Mouse (Mus musculus): ENCODE results near the gene Nav3. TPM values are rescaled to one million over a fixed set of nuclear protein-coding genes. Genes with fewer than 3 reads are reported as not detected.

Gene Nav3
- polyA plus RNA-seq, 1 experiment from 2014 or later = 29.5 TPM

- Histone ChIP-seq H3K9me3 (no peaks in the 10 kb centered on the region), H3K4me3 (no peak overlapping the region), H3K4me2 (replicated peaks) (no peak overlapping the region), H3K36me3 (no peaks in the 10 kb centered on the region), H3K4me1 (0 out of 2 replicates have a peak, but pooled peaks cover 6% of the 10 kb centered on the region), H3K27ac (replicated peaks) (no peak overlapping the region), H3K27me3 (no peaks in the 10 kb centered on the region), H3K9ac (replicated peaks) (no peak overlapping the region)
- ATAC-seq (replicated peaks) = no peak
- WGBS = 70% methylated on average over 1 of the region's 1 CpGs
These were observed 185.4 kb downstream of the Nav3 start for GRCm38 (mm10) chr10:110270561-110270960.

DNA sequence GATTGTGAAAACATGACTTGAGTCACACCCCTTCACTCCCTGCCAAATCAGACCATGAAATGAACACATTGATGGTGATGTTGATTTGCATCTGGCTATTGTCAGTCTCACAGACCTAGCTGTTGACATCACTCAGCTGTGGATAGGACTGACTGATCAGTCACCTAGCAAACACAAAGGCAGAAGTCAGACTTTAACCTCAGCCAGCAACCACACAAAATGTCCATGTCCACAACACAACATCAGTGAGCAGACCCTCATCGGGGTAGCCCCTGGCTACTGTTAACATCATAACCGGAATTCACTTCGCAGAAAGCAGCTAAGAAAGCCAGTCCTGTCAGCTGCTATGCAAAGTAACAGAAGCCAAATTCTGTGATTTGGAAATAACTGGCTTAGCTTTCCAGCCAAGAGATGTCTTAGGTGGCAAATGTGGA is 213.9 kb downstream of the Nav3 start:
- Histone ChIP-seq H3K4me2 (replicated peaks) (no peak overlapping the region), H3K27ac (replicated peaks) (peak overlapping the region; percentile 75), H3K4me3 (no peak overlapping the region), H3K9me3 (no peaks in the 10 kb centered on the region), H3K27me3 (no peaks in the 10 kb centered on the region), H3K9ac (replicated peaks) (no peak overlapping the region), H3K36me3 (no peaks in the 10 kb centered on the region), H3K4me1 (peaks cover 19% of the 10 kb centered on the region)
- ATAC-seq (replicated peaks) = peak; percentile 51
- 43% methylated on average over 3 of the region's 3 CpGs for WGBS

- Histone ChIP-seq H3K9ac (replicated peaks) (no peak overlapping the region), H3K4me3 (no peak overlapping the region), H3K36me3 (no peaks in the 10 kb centered on the region), H3K9me3 (no peaks in the 10 kb centered on the region), H3K27me3 (no peaks in the 10 kb centered on the region), H3K4me2 (replicated peaks) (no peak overlapping the region), H3K27ac (replicated peaks) (0 out of 2 replicates have a peak overlapping the region, but pooled peaks have one; percentile 40), H3K4me1 (peaks cover 22% of the 10 kb centered on the region)
- 25% methylated on average over 3 of the region's 3 CpGs for WGBS
- ATAC-seq (replicated peaks) = peak; percentile 38; the same call in 1 of the 2 replicates
These were observed 215.3 kb downstream of the Nav3 start for GRCm38 (mm10) chr10:110240667-110241066.

- 0 out of 2 replicates have a peak, but pooled peaks have one; percentile 16 for ATAC-seq (replicated peaks)
- H3K36me3 ChIP-seq = no peaks in the 10 kb centered on the region
- H3K4me1 ChIP-seq = peaks cover 15% of the 10 kb centered on the region
- H3K27me3 ChIP-seq = no peaks in the 10 kb centered on the region
- H3K9ac ChIP-seq (replicated peaks) = no peak overlapping the region
- H3K27ac ChIP-seq (replicated peaks) = peak overlapping the region; percentile 39
- no peaks in the 10 kb centered on the region for H3K9me3 ChIP-seq
- WGBS = 43% methylated on average over 6 of the region's 6 CpGs
- H3K4me3 ChIP-seq = no peak overlapping the region
- no peak overlapping the region for H3K4me2 ChIP-seq (replicated peaks)
These were observed 222.6 kb downstream of the Nav3 start for GRCm38 (mm10) chr10:110233307-110233930.

DNA sequence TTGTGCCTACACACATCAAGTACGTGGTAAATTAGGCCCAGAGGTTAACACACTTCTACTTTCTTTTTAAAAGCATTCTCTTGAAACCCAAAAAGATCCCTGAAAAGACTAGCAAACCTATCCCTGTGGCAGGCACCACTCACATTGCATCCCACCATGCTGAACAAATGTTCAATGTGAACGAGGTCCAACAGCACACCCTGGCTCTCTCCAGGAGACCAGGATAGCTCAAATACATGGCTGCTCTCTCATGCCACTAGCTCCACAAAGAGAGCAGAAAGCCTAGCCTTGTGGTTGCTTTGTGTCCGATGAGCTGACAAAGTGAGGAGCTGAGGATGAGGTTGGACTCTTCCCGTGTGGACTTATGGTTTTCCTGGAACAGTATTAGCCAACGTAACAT is 249.6 kb downstream of the Nav3 start:
- Histone ChIP-seq H3K4me1 (peaks cover 3% of the 10 kb centered on the region; the same call in 1 of the 2 replicates), H3K36me3 (no peaks in the 10 kb centered on the region), H3K9me3 (no peaks in the 10 kb centered on the region), H3K4me3 (no peak overlapping the region), H3K27me3 (no peaks in the 10 kb centered on the region), H3K4me2 (replicated peaks) (no peak overlapping the region), H3K27ac (replicated peaks) (no peak overlapping the region), H3K9ac (replicated peaks) (no peak overlapping the region)
- 80% methylated on average over 5 of the region's 5 CpGs for WGBS
- no peak for ATAC-seq (replicated peaks)

GRCm38 (mm10) chr10:110204121-110204697 is 251.8 kb downstream of the Nav3 start:
- H3K27me3 ChIP-seq = no peaks in the 10 kb centered on the region
- no peaks in the 10 kb centered on the region for H3K36me3 ChIP-seq
- 94% methylated on average over 5 of the region's 5 CpGs for WGBS
- H3K4me3 ChIP-seq = no peak overlapping the region
- ATAC-seq (replicated peaks) = no peak
- peaks cover 3% of the 10 kb centered on the region; the same call in 1 of the 2 replicates for H3K4me1 ChIP-seq
- H3K4me2 ChIP-seq (replicated peaks) = no peak overlapping the region
- H3K27ac ChIP-seq (replicated peaks) = no peak overlapping the region
- no peak overlapping the region for H3K9ac ChIP-seq (replicated peaks)
- H3K9me3 ChIP-seq = no peaks in the 10 kb centered on the region

- 15% methylated on average over 4 of the region's 4 CpGs for WGBS
- ATAC-seq (replicated peaks) = peak; percentile 72
- H3K36me3 ChIP-seq = no peaks in the 10 kb centered on the region
These were observed 263.1 kb downstream of the Nav3 start for GRCm38 (mm10) chr10:110192881-110193280.

DNA sequence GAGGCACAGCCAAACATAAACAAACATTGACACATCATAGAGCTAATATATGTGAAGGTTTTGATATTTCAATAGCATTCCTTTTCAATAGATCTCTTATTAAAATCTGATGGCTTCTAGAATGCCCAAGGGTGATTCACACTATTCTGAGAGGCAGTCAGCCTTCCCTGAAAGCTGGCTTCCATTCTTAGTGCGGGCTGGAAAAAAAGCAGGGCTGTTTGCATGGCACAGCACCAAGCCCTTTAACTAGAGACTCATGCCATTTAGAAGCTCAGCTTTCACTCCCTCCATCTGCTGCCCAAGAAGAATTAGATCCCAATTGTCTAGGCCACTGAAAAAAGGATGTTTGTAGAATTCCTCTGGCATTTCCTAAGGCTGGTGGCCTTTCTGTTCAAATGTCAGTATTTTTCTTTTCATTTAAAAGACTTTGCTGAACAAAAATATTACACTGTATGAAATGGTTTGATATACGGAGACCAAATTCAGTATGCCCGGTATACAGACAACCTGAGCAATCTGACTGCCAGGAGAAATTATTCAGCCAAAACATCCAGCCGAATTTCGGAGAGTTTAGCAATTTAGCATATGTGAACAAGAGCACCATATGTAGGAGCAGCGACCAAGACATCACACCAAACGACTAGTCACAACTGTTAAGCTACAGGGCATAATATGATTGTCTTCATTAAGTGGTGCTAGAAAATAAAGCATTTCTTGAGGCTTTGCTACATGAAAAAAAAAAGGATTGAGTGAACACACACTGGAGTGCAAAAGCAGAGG is 263.8 kb downstream of the Nav3 start:
- peak overlapping the region; percentile 22 for H3K4me2 ChIP-seq (replicated peaks)

More at GRCm38 (mm10) chr10:110192881-110193280, 263.1 kb downstream of the Nav3 start:
- H3K4me3 ChIP-seq = no peak overlapping the region
- no peak overlapping the region for H3K9ac ChIP-seq (replicated peaks)
- peaks cover 34% of the 10 kb centered on the region for H3K4me1 ChIP-seq
- 0 out of 2 replicates have a peak overlapping the region, but pooled peaks have one; percentile 22 for H3K4me2 ChIP-seq (replicated peaks)
- no peaks in the 10 kb centered on the region for H3K9me3 ChIP-seq
- H3K27me3 ChIP-seq = no peaks in the 10 kb centered on the region
- H3K27ac ChIP-seq (replicated peaks) = peak overlapping the region; percentile 83

DNA sequence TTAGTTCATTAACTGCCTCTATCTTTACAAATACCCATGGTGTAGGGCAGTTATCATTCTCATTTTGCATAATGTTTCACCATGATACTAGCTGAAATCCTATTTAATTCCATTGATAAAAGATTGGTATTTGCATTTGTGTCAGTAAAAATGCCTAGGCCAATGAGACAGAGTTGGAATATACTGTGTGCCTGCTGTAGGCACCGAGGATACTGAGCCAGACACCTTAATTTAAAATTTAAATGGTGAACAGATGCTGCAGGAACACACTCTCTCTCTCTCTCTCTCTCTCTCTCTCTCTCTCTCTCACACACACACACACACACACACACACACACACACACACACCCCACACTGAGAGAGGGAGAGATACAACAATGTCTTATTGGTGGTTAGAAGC is 269.8 kb downstream of the Nav3 start:
- no peaks in the 10 kb centered on the region for H3K36me3 ChIP-seq
- peak overlapping the region; percentile 25 for H3K27ac ChIP-seq (replicated peaks)
- H3K4me2 ChIP-seq (replicated peaks) = no peak overlapping the region
- 30% methylated on average over 1 of the region's 1 CpGs for WGBS
- no peak overlapping the region for H3K4me3 ChIP-seq
- H3K9ac ChIP-seq (replicated peaks) = no peak overlapping the region
- H3K4me1 ChIP-seq = peaks cover 15% of the 10 kb centered on the region
- peak; percentile 61; the same call in 1 of the 2 replicates for ATAC-seq (replicated peaks)
- H3K9me3 ChIP-seq = no peaks in the 10 kb centered on the region
- no peaks in the 10 kb centered on the region for H3K27me3 ChIP-seq

More for the DNA sequence above, 263.8 kb downstream of the Nav3 start:
- Histone ChIP-seq H3K36me3 (no peaks in the 10 kb centered on the region), H3K9me3 (no peaks in the 10 kb centered on the region), H3K9ac (replicated peaks) (no peak overlapping the region), H3K4me3 (no peak overlapping the region), H3K27ac (replicated peaks) (peak overlapping the region; percentile 83), H3K27me3 (no peaks in the 10 kb centered on the region), H3K4me1 (peaks cover 34% of the 10 kb centered on the region)
- WGBS = 19% methylated on average over 7 of the region's 7 CpGs
- ATAC-seq (replicated peaks) = peak; percentile 92

DNA sequence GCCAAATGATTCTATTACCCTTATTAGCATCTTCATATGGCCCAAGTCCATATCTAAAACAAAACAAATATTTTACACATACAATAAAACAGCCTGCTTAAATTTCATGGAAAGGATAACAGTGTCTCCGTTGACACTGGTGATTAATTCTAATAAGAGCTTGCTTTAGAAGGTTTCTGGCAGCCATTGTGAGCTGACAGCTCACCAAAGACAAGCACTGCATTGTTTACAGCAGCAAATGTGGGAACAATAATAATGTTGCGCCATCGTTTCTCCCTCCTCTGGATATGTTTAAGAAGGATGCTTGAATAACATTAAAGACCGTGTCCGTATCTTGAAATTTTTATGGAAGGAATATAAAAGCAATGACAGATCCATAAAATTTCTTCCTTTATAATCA is 280.1 kb downstream of the Nav3 start:
- Histone ChIP-seq H3K36me3 (no peaks in the 10 kb centered on the region), H3K4me3 (no peak overlapping the region), H3K4me2 (replicated peaks) (no peak overlapping the region), H3K9me3 (no peaks in the 10 kb centered on the region), H3K4me1 (peaks cover 5% of the 10 kb centered on the region; the same call in 1 of the 2 replicates), H3K9ac (replicated peaks) (no peak overlapping the region), H3K27me3 (no peaks in the 10 kb centered on the region), H3K27ac (replicated peaks) (no peak overlapping the region)
- 0 out of 2 replicates have a peak, but pooled peaks have one; percentile 19 for ATAC-seq (replicated peaks)
- WGBS = 54% methylated on average over 5 of the region's 5 CpGs

DNA sequence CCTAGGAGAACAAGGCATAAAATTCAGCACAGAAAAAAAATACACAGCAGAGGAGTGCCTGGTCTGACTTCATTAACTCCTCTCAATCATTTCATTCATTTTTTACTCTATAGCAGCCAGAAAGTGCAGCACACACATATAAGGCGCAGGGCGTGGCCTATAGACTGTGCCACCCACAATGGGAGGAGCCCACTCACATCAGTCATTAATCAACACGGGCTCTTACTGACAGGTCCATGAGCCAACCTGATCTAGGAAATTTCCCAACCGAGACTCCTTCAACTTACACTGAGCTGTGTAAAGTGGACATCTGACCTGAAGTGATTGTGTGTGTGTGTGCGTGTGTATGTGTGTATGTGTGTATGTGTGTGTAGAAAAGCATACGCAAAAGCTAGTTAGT is 286.6 kb downstream of the Nav3 start:
- ATAC-seq (replicated peaks) = no peak
- Histone ChIP-seq H3K9ac (replicated peaks) (no peak overlapping the region), H3K27me3 (no peaks in the 10 kb centered on the region), H3K4me1 (no peaks in the 10 kb centered on the region), H3K9me3 (no peaks in the 10 kb centered on the region), H3K27ac (replicated peaks) (no peak overlapping the region), H3K4me2 (replicated peaks) (no peak overlapping the region), H3K4me3 (no peak overlapping the region), H3K36me3 (no peaks in the 10 kb centered on the region)
- WGBS = 88% methylated on average over 6 of the region's 6 CpGs

DNA sequence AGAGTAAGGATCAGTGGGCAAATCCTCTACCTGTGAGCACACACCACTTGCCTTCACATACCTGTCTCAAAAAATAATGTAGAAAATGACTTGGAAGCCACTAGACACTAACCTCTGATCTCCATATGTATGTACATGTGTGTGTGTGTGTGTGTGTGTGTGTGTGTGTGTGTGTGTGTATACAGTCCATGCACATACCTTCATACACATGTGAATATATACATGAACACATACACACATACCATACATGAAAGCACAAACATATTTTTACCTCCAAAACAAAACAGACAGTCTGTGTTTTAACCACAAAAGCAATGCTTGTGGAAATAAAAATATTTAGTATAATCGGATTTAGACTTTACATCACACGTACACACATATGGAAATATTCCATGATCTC is 287.1 kb downstream of the Nav3 start:
- no peaks in the 10 kb centered on the region for H3K27me3 ChIP-seq
- H3K27ac ChIP-seq (replicated peaks) = no peak overlapping the region
- H3K36me3 ChIP-seq = no peaks in the 10 kb centered on the region
- H3K4me2 ChIP-seq (replicated peaks) = no peak overlapping the region
- no peaks in the 10 kb centered on the region for H3K9me3 ChIP-seq
- no peak overlapping the region for H3K9ac ChIP-seq (replicated peaks)
- no peak overlapping the region for H3K4me3 ChIP-seq
- H3K4me1 ChIP-seq = no peaks in the 10 kb centered on the region
- no peak for ATAC-seq (replicated peaks)
- 86% methylated on average over 2 of the region's 2 CpGs for WGBS
